Mouse (Mus musculus) stomach, embryonic 15.5 days (tissue): Measurements from ENCODE around the gene Abcc1. TPM values are rescaled to one million over a fixed set of nuclear protein-coding genes. Genes with fewer than 3 reads are reported as not detected.

Experiments
- ATAC-seq: fragments of 200-750 bp; cut with Nextera tagmentation; 2 replicates; pipeline ENCODE4 v1.8.0; 2017; ENCODE audit warnings: low read depth, moderate number of reproducible peaks, moderate TSS enrichment; ENCODE audit not compliant: insufficient read depth, low FRiP score
- H3K27ac ChIP-seq: fragments of 300-500 bp; sonication (generic); 2 replicates; pipeline ENCODE4 v1.5.1; 2015; ENCODE audit warnings: mild to moderate bottlenecking, inconsistent platforms
- H3K27me3 ChIP-seq: fragments of 300-500 bp; sonication (generic); replicated peaks from 2 replicates; pipeline ENCODE4 v1.6.1; 2015; ENCODE audit warnings: inconsistent platforms
- H3K36me3 ChIP-seq: fragments of 300-500 bp; sonication (generic); 2 replicates; pipeline ENCODE4 v1.6.1; 2015; ENCODE audit warnings: inconsistent platforms
- H3K4me1 ChIP-seq: fragments of 300-500 bp; sonication (generic); 2 replicates; pipeline ENCODE4 v1.6.1; 2015; ENCODE audit warnings: inconsistent platforms
- H3K4me2 ChIP-seq: fragments of 300-500 bp; sonication (generic); 2 replicates; pipeline ENCODE4 v1.6.1; 2015; ENCODE audit warnings: mild to moderate bottlenecking, inconsistent platforms
- H3K4me3 ChIP-seq: fragments of 300-500 bp; sonication (generic); replicated peaks from 2 replicates; pipeline ENCODE4 v1.5.1; 2015; ENCODE audit warnings: inconsistent platforms
- H3K9ac ChIP-seq: fragments of 300-500 bp; sonication (generic); 2 replicates; pipeline ENCODE4 v1.6.1; 2015; ENCODE audit warnings: inconsistent platforms
- H3K9me3 ChIP-seq: fragments of 300-500 bp; sonication (generic); 2 replicates; pipeline ENCODE4 v1.6.1; 2016; ENCODE audit warnings: inconsistent platforms
- WGBS: fragments of 180-500 bp; shearing (Covaris S2); methylation state at CpG from one replicate; pipeline ENCODE4 v1.1.7; 2015; 5-methylcytosine and 5-hydroxymethylcytosine counted together
- polyA plus RNA-seq: library from polyadenylated mRNA; unstranded; fragments of >200 nt; fragmentation: Nextera tagmentation; extraction: Ambion mirVana; gene quantifications from 2 replicates; pipeline ENCODE4 v1.2.1, GENCODE M21; 2015

Abcc1 gene
- polyA plus RNA-seq, 1 experiment from 2014 or later = 11.2 TPM

- Histone ChIP-seq H3K36me3 (0 out of 2 replicates have a peak, but pooled peaks cover 3% of the 10 kb centered on the region), H3K4me3 (no peak overlapping the region), H3K9ac (no peak overlapping the region), H3K27ac (peak overlapping the region; percentile 41; the same call in 1 of the 2 replicates), H3K4me2 (no peak overlapping the region), H3K4me1 (no peaks in the 10 kb centered on the region), H3K27me3 (no peaks in the 10 kb centered on the region), H3K9me3 (no peaks in the 10 kb centered on the region)
- 39% methylated on average over 5 of the region's 5 CpGs for WGBS
- ATAC-seq = peak; percentile 74
Observed at GRCm38 (mm10) chr16:14416957-14417618, 55.7 kb downstream of the Abcc1 start.

- no peak overlapping the region for H3K4me2 ChIP-seq
- H3K9me3 ChIP-seq = no peaks in the 10 kb centered on the region
- ATAC-seq = no peak
- peaks cover 12% of the 10 kb centered on the region; the same call in 1 of the 2 replicates for H3K36me3 ChIP-seq
- H3K4me3 ChIP-seq = no peak overlapping the region
- H3K27me3 ChIP-seq = no peaks in the 10 kb centered on the region
- H3K4me1 ChIP-seq = no peaks in the 10 kb centered on the region
- WGBS = 78% methylated on average over 5 of the region's 5 CpGs
- H3K9ac ChIP-seq = no peak overlapping the region
- no peak overlapping the region for H3K27ac ChIP-seq
Observed at GRCm38 (mm10) chr16:14420496-14421132, 59.3 kb downstream of the Abcc1 start.

DNA sequence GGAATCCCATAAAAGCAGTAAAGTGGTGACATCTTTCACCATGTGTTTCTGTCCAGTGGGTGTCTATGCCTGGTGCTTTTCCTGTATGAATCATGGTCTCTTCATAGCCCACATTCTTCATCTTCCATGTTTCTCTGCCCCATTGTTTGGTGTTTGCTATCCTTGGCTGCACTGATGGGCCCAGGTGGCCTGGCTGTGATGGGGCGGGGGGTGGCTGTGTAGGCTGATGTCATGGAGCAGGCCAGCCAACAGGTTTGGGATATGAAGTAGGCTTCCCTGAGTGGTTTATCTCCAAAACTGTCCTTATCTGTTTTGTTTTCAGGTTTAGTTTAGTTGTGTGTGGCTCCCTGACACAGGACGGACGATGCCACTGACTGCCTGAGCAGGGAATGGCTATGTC lies 60.7 kb downstream of the Abcc1 start:
- Histone ChIP-seq H3K36me3 (peaks cover 12% of the 10 kb centered on the region; the same call in 1 of the 2 replicates), H3K4me2 (no peak overlapping the region), H3K9me3 (no peaks in the 10 kb centered on the region), H3K4me3 (no peak overlapping the region), H3K27ac (no peak overlapping the region), H3K27me3 (no peaks in the 10 kb centered on the region), H3K9ac (no peak overlapping the region), H3K4me1 (no peaks in the 10 kb centered on the region)
- ATAC-seq = no peak
- WGBS = 95% methylated on average over 3 of the region's 3 CpGs

DNA sequence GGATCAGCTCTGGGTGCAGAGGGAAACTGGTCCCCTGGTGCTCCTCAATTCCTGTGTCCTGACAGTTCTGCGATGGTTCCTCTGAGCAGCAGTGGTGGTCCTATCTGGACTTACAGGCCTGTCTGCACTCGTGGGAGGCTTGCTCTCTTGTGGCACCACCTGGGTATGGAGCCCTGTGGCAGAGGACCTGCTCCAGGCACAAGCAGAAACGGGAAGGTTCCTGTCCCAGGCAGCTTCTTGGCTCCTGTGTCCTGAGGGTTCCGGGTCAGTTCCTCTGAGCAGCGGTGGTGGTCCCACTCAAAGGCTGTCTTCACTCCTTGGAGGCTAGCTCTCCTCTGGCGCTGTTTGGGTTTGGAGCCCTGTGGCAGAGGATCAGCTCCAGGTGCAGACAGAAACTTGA lies 68.0 kb downstream of the Abcc1 start:
- no peaks in the 10 kb centered on the region for H3K4me1 ChIP-seq
- H3K27ac ChIP-seq = no peak overlapping the region
- no peak overlapping the region for H3K9ac ChIP-seq
- no peak for ATAC-seq
- H3K27me3 ChIP-seq = no peaks in the 10 kb centered on the region
- no peaks in the 10 kb centered on the region for H3K36me3 ChIP-seq
- H3K4me3 ChIP-seq = no peak overlapping the region
- no peaks in the 10 kb centered on the region for H3K9me3 ChIP-seq
- H3K4me2 ChIP-seq = no peak overlapping the region
- 84% methylated on average over 6 of the region's 6 CpGs for WGBS

- 94% methylated on average over 5 of the region's 5 CpGs for WGBS
- Histone ChIP-seq H3K9me3 (no peaks in the 10 kb centered on the region), H3K27ac (no peak overlapping the region), H3K36me3 (0 out of 2 replicates have a peak, but pooled peaks cover 10% of the 10 kb centered on the region), H3K27me3 (no peaks in the 10 kb centered on the region), H3K4me1 (no peaks in the 10 kb centered on the region), H3K9ac (no peak overlapping the region), H3K4me3 (no peak overlapping the region), H3K4me2 (no peak overlapping the region)
- ATAC-seq = no peak
Observed at GRCm38 (mm10) chr16:14432996-14433395, 71.6 kb downstream of the Abcc1 start.

- Histone ChIP-seq H3K4me2 (no peak overlapping the region), H3K27ac (no peak overlapping the region), H3K9me3 (no peaks in the 10 kb centered on the region), H3K9ac (no peak overlapping the region), H3K36me3 (0 out of 2 replicates have a peak, but pooled peaks cover 10% of the 10 kb centered on the region), H3K4me1 (no peaks in the 10 kb centered on the region), H3K4me3 (no peak overlapping the region), H3K27me3 (no peaks in the 10 kb centered on the region)
- WGBS = 95% methylated on average over 1 of the region's 1 CpGs
- no peak for ATAC-seq
Observed at GRCm38 (mm10) chr16:14435526-14435925, 74.2 kb downstream of the Abcc1 start.

- Histone ChIP-seq H3K9me3 (no peaks in the 10 kb centered on the region), H3K9ac (no peak overlapping the region), H3K27me3 (no peaks in the 10 kb centered on the region), H3K4me3 (no peak overlapping the region), H3K36me3 (0 out of 2 replicates have a peak, but pooled peaks cover 10% of the 10 kb centered on the region), H3K4me2 (no peak overlapping the region), H3K4me1 (no peaks in the 10 kb centered on the region), H3K27ac (no peak overlapping the region)
- WGBS = 85% methylated on average over 8 of the region's 8 CpGs
- ATAC-seq = no peak
Observed at GRCm38 (mm10) chr16:14437446-14437982, 76.2 kb downstream of the Abcc1 start.

- Histone ChIP-seq H3K9me3 (no peaks in the 10 kb centered on the region), H3K27me3 (no peaks in the 10 kb centered on the region), H3K36me3 (0 out of 2 replicates have a peak, but pooled peaks cover 10% of the 10 kb centered on the region), H3K9ac (no peak overlapping the region), H3K4me2 (no peak overlapping the region), H3K4me1 (no peaks in the 10 kb centered on the region), H3K4me3 (no peak overlapping the region), H3K27ac (no peak overlapping the region)
- WGBS = 83% methylated on average over 7 of the region's 7 CpGs
- no peak for ATAC-seq
Observed at GRCm38 (mm10) chr16:14438561-14438960, 77.2 kb downstream of the Abcc1 start.

- Histone ChIP-seq H3K9me3 (no peaks in the 10 kb centered on the region), H3K36me3 (0 out of 2 replicates have a peak, but pooled peaks cover 10% of the 10 kb centered on the region), H3K27me3 (no peaks in the 10 kb centered on the region), H3K9ac (no peak overlapping the region), H3K27ac (no peak overlapping the region), H3K4me1 (no peaks in the 10 kb centered on the region), H3K4me2 (no peak overlapping the region), H3K4me3 (no peak overlapping the region)
- ATAC-seq = no peak
- WGBS = 82% methylated on average over 6 of the region's 6 CpGs
Observed at GRCm38 (mm10) chr16:14439081-14439480, 77.7 kb downstream of the Abcc1 start.

DNA sequence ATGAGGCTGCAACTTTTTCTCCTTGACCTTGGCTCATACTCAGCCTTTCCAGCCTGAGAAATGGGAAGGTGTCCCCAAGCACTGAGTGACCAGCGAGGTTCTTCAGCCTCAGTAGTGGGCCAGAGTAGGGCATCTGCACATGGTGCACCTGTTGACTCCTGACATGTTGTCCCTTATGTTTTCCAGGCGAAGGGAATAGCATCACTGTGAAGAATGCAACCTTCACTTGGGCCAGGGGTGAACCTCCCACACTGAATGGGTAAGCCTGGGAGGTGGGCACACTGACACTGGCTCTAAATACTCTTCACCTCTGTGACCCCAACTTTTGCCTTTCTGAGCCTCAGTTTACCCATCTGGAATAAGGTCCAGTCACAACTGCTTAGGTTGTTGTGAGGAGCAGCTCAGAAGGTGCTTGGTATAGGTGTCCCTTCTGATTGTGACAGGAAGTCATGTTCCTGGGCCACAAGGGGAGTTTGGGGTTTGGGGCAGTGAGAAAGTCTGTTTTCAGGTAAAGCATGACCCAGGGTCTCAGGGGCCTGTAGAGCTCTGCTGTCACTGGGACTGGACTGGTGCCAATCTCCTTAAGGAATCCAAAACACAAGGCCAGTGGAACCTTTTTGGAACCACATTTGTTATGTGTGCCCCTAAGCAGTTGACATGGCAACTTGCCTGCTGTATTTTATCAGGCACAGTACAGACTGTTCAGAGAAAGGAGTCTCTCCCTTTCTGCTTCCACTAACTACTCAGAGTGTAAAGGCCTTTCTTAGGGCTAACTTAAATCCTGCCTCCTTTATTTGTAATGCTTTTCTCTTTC lies 78.7 kb downstream of the Abcc1 start:
- H3K36me3 ChIP-seq = 0 out of 2 replicates have a peak, but pooled peaks cover 10% of the 10 kb centered on the region
- ATAC-seq = no peak
- H3K27me3 ChIP-seq = no peaks in the 10 kb centered on the region
- no peak overlapping the region for H3K27ac ChIP-seq
- WGBS = 89% methylated on average over 2 of the region's 2 CpGs
- H3K4me3 ChIP-seq = no peak overlapping the region
- no peak overlapping the region for H3K9ac ChIP-seq
- no peak overlapping the region for H3K4me2 ChIP-seq
- H3K4me1 ChIP-seq = no peaks in the 10 kb centered on the region
- no peaks in the 10 kb centered on the region for H3K9me3 ChIP-seq

- Histone ChIP-seq H3K4me2 (no peak overlapping the region), H3K27ac (peak overlapping the region; percentile 7; the same call in 1 of the 2 replicates), H3K4me3 (no peak overlapping the region), H3K9ac (no peak overlapping the region), H3K27me3 (no peaks in the 10 kb centered on the region), H3K4me1 (no peaks in the 10 kb centered on the region), H3K9me3 (no peaks in the 10 kb centered on the region), H3K36me3 (no peaks in the 10 kb centered on the region)
- 57% methylated on average over 6 of the region's 6 CpGs for WGBS
- no peak for ATAC-seq
Observed at GRCm38 (mm10) chr16:14444059-14444855, 82.9 kb downstream of the Abcc1 start.
